Mouse (Mus musculus) neural tube, embryonic 11.5 days (tissue): ENCODE measurements around the gene Gpr176. TPM values are rescaled to one million over a fixed set of nuclear protein-coding genes. Genes with fewer than 3 reads are reported as not detected.

Experiments
- ATAC-seq: fragments of 200-750 bp; cut with Nextera tagmentation; 2 replicates; pipeline ENCODE4 v1.8.0; 2017; ENCODE audit warnings: moderate number of reproducible peaks, mild to moderate bottlenecking, moderate TSS enrichment, moderate library complexity; ENCODE audit not compliant: insufficient read depth, low FRiP score, low TSS enrichment
- DNase-seq: peaks from one replicate; pipeline ENCODE4 v3.0.0-alpha.2; 2015; ENCODE audit warnings: low spot score
- H3K27ac ChIP-seq: fragments of 300-500 bp; sonication (generic); 2 replicates; pipeline ENCODE4 v1.5.1; 2014; ENCODE audit warnings: low read depth, mild to moderate bottlenecking, low read length
- H3K27me3 ChIP-seq: fragments of 300-500 bp; sonication (generic); 2 replicates; pipeline ENCODE4 v1.6.1; 2014; ENCODE audit warnings: mild to moderate bottlenecking, low read length, mixed read lengths; ENCODE audit not compliant: control insufficient read depth, insufficient read depth
- H3K36me3 ChIP-seq: fragments of 300-500 bp; sonication (generic); 2 replicates; pipeline ENCODE4 v1.6.1; 2014; ENCODE audit warnings: mild to moderate bottlenecking, low read length, moderate library complexity, mixed read lengths; ENCODE audit not compliant: control insufficient read depth, insufficient read depth
- H3K4me1 ChIP-seq: fragments of 300-500 bp; sonication (generic); 2 replicates; pipeline ENCODE4 v1.6.1; 2014; ENCODE audit warnings: low read length, mixed read lengths; ENCODE audit not compliant: control insufficient read depth, insufficient read depth
- H3K4me2 ChIP-seq: fragments of 300-500 bp; sonication (generic); 2 replicates; pipeline ENCODE4 v1.6.1; 2014; ENCODE audit warnings: low read depth, mild to moderate bottlenecking, moderate library complexity
- H3K4me3 ChIP-seq: fragments of 300-500 bp; sonication (generic); 2 replicates; pipeline ENCODE4 v1.5.1; 2014; ENCODE audit warnings: low read depth, low read length
- H3K9ac ChIP-seq: fragments of 300-500 bp; sonication (generic); 2 replicates; pipeline ENCODE4 v1.6.1; 2014; ENCODE audit warnings: mild to moderate bottlenecking, low read length
- H3K9me3 ChIP-seq: fragments of 300-500 bp; sonication (generic); 2 replicates; pipeline ENCODE4 v1.6.1; 2016; ENCODE audit warnings: low read length; ENCODE audit not compliant: control insufficient read depth
- WGBS: fragments of 180-500 bp; shearing (Covaris S2); extraction: QIAGEN DNeasy Blood & Tissue Kit; methylation state at CpG from one replicate; pipeline ENCODE4 v1.1.7; 2014; 5-methylcytosine and 5-hydroxymethylcytosine counted together
- polyA plus RNA-seq: library from polyadenylated mRNA; unstranded; fragments of >200 nt; fragmentation: Nextera tagmentation; extraction: Ambion mirVana; gene quantifications from 2 replicates; pipeline ENCODE4 v1.2.1, GENCODE M21; 2014

Gene Gpr176
- polyA plus RNA-seq, 1 experiment from 2014 or later, result 1.2 TPM

GRCm38 (mm10) chr2:118383387-118383786 lies 10.2 kb upstream of the Gpr176 start:
- DNase-seq (no peak), ATAC-seq (no peak)
- no peak overlapping the region for H3K9ac ChIP-seq
- H3K4me3 ChIP-seq, result no peak overlapping the region
- no peaks in the 10 kb centered on the region for H3K27me3 ChIP-seq
- H3K4me2 ChIP-seq, result no peak overlapping the region
- no peaks in the 10 kb centered on the region; the same call in 1 of the 2 replicates for H3K4me1 ChIP-seq
- WGBS, result 71% methylated on average over 5 of the region's 5 CpGs
- H3K36me3 ChIP-seq, result no peaks in the 10 kb centered on the region
- H3K9me3 ChIP-seq, result no peaks in the 10 kb centered on the region
- H3K27ac ChIP-seq, result no peak overlapping the region

GRCm38 (mm10) chr2:118379756-118380155 lies 6.5 kb upstream of the Gpr176 start:
- no peak overlapping the region for H3K9ac ChIP-seq
- H3K27ac ChIP-seq, result no peak overlapping the region
- H3K4me3 ChIP-seq, result no peak overlapping the region
- H3K36me3 ChIP-seq, result no peaks in the 10 kb centered on the region
- no peaks in the 10 kb centered on the region for H3K4me1 ChIP-seq
- H3K27me3 ChIP-seq, result no peaks in the 10 kb centered on the region
- no peaks in the 10 kb centered on the region for H3K9me3 ChIP-seq
- 71% methylated on average over 1 of the region's 1 CpGs for WGBS
- no peak overlapping the region for H3K4me2 ChIP-seq
- no peak for ATAC-seq
- no peak for DNase-seq

GRCm38 (mm10) chr2:118375931-118376330 lies 2.7 kb upstream of the Gpr176 start:
- no peaks in the 10 kb centered on the region for H3K9me3 ChIP-seq
- H3K27ac ChIP-seq, result no peak overlapping the region
- DNase-seq (no peak), ATAC-seq (no peak)
- no peaks in the 10 kb centered on the region for H3K36me3 ChIP-seq
- peaks cover 13% of the 10 kb centered on the region for H3K27me3 ChIP-seq
- H3K4me2 ChIP-seq, result no peak overlapping the region
- H3K4me3 ChIP-seq, result no peak overlapping the region
- no peak overlapping the region for H3K9ac ChIP-seq
- H3K4me1 ChIP-seq, result no peaks in the 10 kb centered on the region

- no peak overlapping the region for H3K9ac ChIP-seq
- H3K4me1 ChIP-seq, result no peaks in the 10 kb centered on the region
- no peaks in the 10 kb centered on the region for H3K9me3 ChIP-seq
- H3K27ac ChIP-seq, result no peak overlapping the region
- WGBS, result 78% methylated on average over 1 of the region's 1 CpGs
- H3K27me3 ChIP-seq, result peaks cover 13% of the 10 kb centered on the region
- no peak for ATAC-seq
- DNase-seq, result no peak
- H3K4me3 ChIP-seq, result no peak overlapping the region
- no peaks in the 10 kb centered on the region for H3K36me3 ChIP-seq
- no peak overlapping the region for H3K4me2 ChIP-seq
These were observed 2.3 kb upstream of the Gpr176 start for GRCm38 (mm10) chr2:118375522-118375921.

GRCm38 (mm10) chr2:118373572-118374279 lies 507 bp upstream of the Gpr176 start:
- Histone ChIP-seq H3K27me3 (peaks cover 13% of the 10 kb centered on the region), H3K36me3 (no peaks in the 10 kb centered on the region), H3K9me3 (no peaks in the 10 kb centered on the region), H3K9ac (peak overlapping the region; percentile 58), H3K4me1 (no peaks in the 10 kb centered on the region), H3K27ac (0 out of 2 replicates have a peak overlapping the region, but pooled peaks have one; percentile 23), H3K4me2 (peak overlapping the region; percentile 90), H3K4me3 (peak overlapping the region; percentile 43)
- DNase-seq, result peak; percentile 89
- peak; percentile 90 for ATAC-seq
- WGBS, result 2% methylated on average over 43 of the region's 43 CpGs

GRCm38 (mm10) chr2:118372561-118372900 lies 688 bp downstream of the Gpr176 start:
- Histone ChIP-seq H3K36me3 (no peaks in the 10 kb centered on the region), H3K4me3 (peak overlapping the region; percentile 43), H3K27ac (no peak overlapping the region), H3K4me2 (peak overlapping the region; percentile 90), H3K27me3 (peaks cover 13% of the 10 kb centered on the region), H3K9me3 (no peaks in the 10 kb centered on the region), H3K4me1 (no peaks in the 10 kb centered on the region), H3K9ac (peak overlapping the region; percentile 58)
- ATAC-seq (peak; percentile 7; the same call in 1 of the 2 replicates), DNase-seq (no peak)
- WGBS, result 11% methylated on average over 11 of the region's 11 CpGs

GRCm38 (mm10) chr2:118371841-118372240 lies 1.4 kb downstream of the Gpr176 start:
- H3K4me2 ChIP-seq, result no peak overlapping the region
- H3K9ac ChIP-seq, result no peak overlapping the region
- no peak overlapping the region for H3K4me3 ChIP-seq
- H3K27me3 ChIP-seq, result peaks cover 13% of the 10 kb centered on the region
- no peaks in the 10 kb centered on the region for H3K9me3 ChIP-seq
- no peak overlapping the region for H3K27ac ChIP-seq
- H3K36me3 ChIP-seq, result no peaks in the 10 kb centered on the region
- H3K4me1 ChIP-seq, result no peaks in the 10 kb centered on the region
- 56% methylated on average over 1 of the region's 1 CpGs for WGBS
- ATAC-seq (no peak), DNase-seq (no peak)

- no peak overlapping the region for H3K9ac ChIP-seq
- 75% methylated on average over 6 of the region's 6 CpGs for WGBS
- H3K4me3 ChIP-seq, result no peak overlapping the region
- no peaks in the 10 kb centered on the region for H3K36me3 ChIP-seq
- H3K9me3 ChIP-seq, result no peaks in the 10 kb centered on the region
- no peaks in the 10 kb centered on the region for H3K4me1 ChIP-seq
- H3K27ac ChIP-seq, result no peak overlapping the region
- DNase-seq (no peak), ATAC-seq (no peak)
- no peak overlapping the region for H3K4me2 ChIP-seq
- no peaks in the 10 kb centered on the region for H3K27me3 ChIP-seq
These were observed 18.0 kb downstream of the Gpr176 start for GRCm38 (mm10) chr2:118355138-118355719.

- no peak overlapping the region for H3K27ac ChIP-seq
- 82% methylated on average over 4 of the region's 4 CpGs for WGBS
These were observed 19.3 kb downstream of the Gpr176 start for GRCm38 (mm10) chr2:118353916-118354403.

More at GRCm38 (mm10) chr2:118353916-118354403, 19.3 kb downstream of the Gpr176 start:
- H3K4me2 ChIP-seq, result no peak overlapping the region
- H3K4me3 ChIP-seq, result no peak overlapping the region
- DNase-seq (no peak), ATAC-seq (no peak)
- no peaks in the 10 kb centered on the region for H3K36me3 ChIP-seq
- H3K4me1 ChIP-seq, result no peaks in the 10 kb centered on the region
- no peaks in the 10 kb centered on the region for H3K9me3 ChIP-seq
- H3K27me3 ChIP-seq, result no peaks in the 10 kb centered on the region
- H3K9ac ChIP-seq, result no peak overlapping the region
